ENCODE assay signal across 14 mouse cellular contexts in genomic region chr4:44163034-44163433, GRCm38 (mm10).
"Had no signal": no experiment of that assay in that cellular context is flagged by ENCODE, and none has a peak within 500 bp of the region (broad histone marks: within the 10 kb centered on the region; RNA-seq: fewer than 3 reads in every experiment).

No protein-coding gene starts in this region.

- H3K4me2 ChIP-seq: midbrain, embryonic 11.5 days; neural tube, embryonic 12.5 days had no signal

- H3K27ac ChIP-seq: kidney, postnatal 0 days; layer of hippocampus, adult 2 months; liver, embryonic 14.5 days; midbrain, embryonic 15.5 days; neural tube, embryonic 12.5 days had no signal

- H3K9me3 ChIP-seq: midbrain, embryonic 15.5 days; neural tube, embryonic 12.5 days had no signal

- ATAC-seq: lung, postnatal 0 days; midbrain, embryonic 15.5 days had no signal

- H3K36me3 ChIP-seq: midbrain, embryonic 15.5 days had no signal

- H3K9ac ChIP-seq: liver, embryonic 14.5 days; midbrain, embryonic 15.5 days; neural tube, embryonic 12.5 days had no signal

- H3K4me3 ChIP-seq: layer of hippocampus, adult 2 months; midbrain, embryonic 15.5 days; neural tube, embryonic 12.5 days had no signal

- H3K27me3 ChIP-seq: midbrain, embryonic 15.5 days; neural tube, embryonic 12.5 days had no signal

- DNase-seq: kidney, adult 9 months; kidney, postnatal 36 days; lung, adult 2 months; lung, postnatal 36 days; right cerebral cortex, postnatal 4 days; spleen, adult 18-20 months; thymus, adult 18-20 months had no signal
